Mouse (Mus musculus) heart, embryonic 16.5 days (tissue): Measurements from ENCODE around the gene Usp37. TPM values are rescaled to one million over a fixed set of nuclear protein-coding genes. Genes with fewer than 3 reads are reported as not detected.

Experiments
- ATAC-seq: fragments of 200-750 bp; cut with Nextera tagmentation; replicated peaks from 2 replicates; pipeline ENCODE4 v1.8.0; 2017; ENCODE audit warnings: moderate number of reproducible peaks; ENCODE audit not compliant: insufficient read depth, low FRiP score; ENCODE audit errors: extremely low read depth
- H3K27ac ChIP-seq: fragments of 300-500 bp; sonication (generic); 2 replicates; pipeline ENCODE4 v1.5.1; 2014; ENCODE audit warnings: mild to moderate bottlenecking, low read length, control low read depth, moderate library complexity
- H3K27me3 ChIP-seq: fragments of 300-500 bp; sonication (generic); 2 replicates; pipeline ENCODE4 v1.6.1; 2014; ENCODE audit warnings: low read length, mixed read lengths; ENCODE audit not compliant: control insufficient read depth, insufficient read depth
- H3K36me3 ChIP-seq: fragments of 300-500 bp; sonication (generic); 2 replicates; pipeline ENCODE4 v1.6.1; 2014; ENCODE audit not compliant: control insufficient read depth, insufficient read depth
- H3K4me1 ChIP-seq: fragments of 300-500 bp; sonication (generic); 2 replicates; pipeline ENCODE4 v1.6.1; 2014; ENCODE audit warnings: low read length, mixed read lengths; ENCODE audit not compliant: control insufficient read depth, insufficient read depth
- H3K4me2 ChIP-seq: fragments of 300-500 bp; sonication (generic); 2 replicates; pipeline ENCODE4 v1.6.1; 2014; ENCODE audit warnings: low read depth, mild to moderate bottlenecking, control low read depth, low read length
- H3K4me3 ChIP-seq: fragments of 300-500 bp; sonication (generic); 2 replicates; pipeline ENCODE4 v1.5.1; 2014; ENCODE audit warnings: mild to moderate bottlenecking, control low read depth, low read length
- H3K9ac ChIP-seq: fragments of 300-500 bp; sonication (generic); 2 replicates; pipeline ENCODE4 v1.6.1; 2014; ENCODE audit warnings: low read length, control low read depth
- H3K9me3 ChIP-seq: fragments of 300-500 bp; sonication (generic); replicated peaks from 2 replicates; pipeline ENCODE4 v1.6.1; 2016; ENCODE audit warnings: low read length; ENCODE audit not compliant: control insufficient read depth
- WGBS: fragments of 180-500 bp; shearing (Covaris S2); extraction: QIAGEN DNeasy Blood & Tissue Kit; methylation state at CpG from one replicate; pipeline ENCODE4 v1.1.7; 2014; 5-methylcytosine and 5-hydroxymethylcytosine counted together
- polyA plus RNA-seq: library from polyadenylated mRNA; unstranded; fragments of >200 nt; fragmentation: Nextera tagmentation; extraction: Ambion mirVana; gene quantifications from 2 replicates; pipeline ENCODE4 v1.2.1, GENCODE M21; 2015

Usp37 gene
- polyA plus RNA-seq = 19.2 and 20.3 TPM in 2 replicates

GRCm38 (mm10) chr1:74544184-74544583, at the start of gene Usp37:
Usp37 (minus strand) TSS chr1:74544284.
- Histone ChIP-seq H3K27ac (no peak within 1 kb of the TSS), H3K4me2 (no peak within 1 kb of the TSS), H3K9me3 (no peaks in the 10 kb centered on the region), H3K36me3 (no peaks in the 10 kb centered on the region), H3K4me1 (no peaks in the 10 kb centered on the region), H3K27me3 (no peaks in the 10 kb centered on the region), H3K4me3 (no peak within 1 kb of the TSS), H3K9ac (no peak within 1 kb of the TSS)
- ATAC-seq = no peak
- 80% methylated on average over 4 of the region's 4 CpGs for WGBS

- Histone ChIP-seq H3K4me2 (peak within 1 kb of the TSS; percentile 94), H3K9ac (peak within 1 kb of the TSS; percentile 92), H3K27ac (peak within 1 kb of the TSS; percentile 92), H3K36me3 (peaks cover 11% of the 10 kb centered on the region; the same call in 1 of the 2 replicates), H3K27me3 (no peaks in the 10 kb centered on the region), H3K4me3 (peak within 1 kb of the TSS; percentile 95), H3K9me3 (no peaks in the 10 kb centered on the region), H3K4me1 (peaks cover 32% of the 10 kb centered on the region)
- peak; percentile 98 for ATAC-seq
- under 1% methylated on average over 48 of the region's 48 CpGs for WGBS
Observed at GRCm38 (mm10) chr1:74587773-74588445, 43.8 kb upstream of the Usp37 start, which contains the start of the genes Zfp142 and Bcs1l. Zfp142 (minus strand) TSS chr1:74588246. Bcs1l (plus strand) TSS chr1:74588289.

- peak overlapping the region; percentile 92 for H3K27ac ChIP-seq
- peak; percentile 3 for ATAC-seq
- H3K4me2 ChIP-seq = peak overlapping the region; percentile 94
- H3K36me3 ChIP-seq = peaks cover 11% of the 10 kb centered on the region; the same call in 1 of the 2 replicates
- H3K9ac ChIP-seq = peak overlapping the region; percentile 92
- peaks cover 32% of the 10 kb centered on the region for H3K4me1 ChIP-seq
- no peaks in the 10 kb centered on the region for H3K27me3 ChIP-seq
- no peaks in the 10 kb centered on the region for H3K9me3 ChIP-seq
- under 1% methylated on average over 24 of the region's 24 CpGs for WGBS
- peak overlapping the region; percentile 95 for H3K4me3 ChIP-seq
Observed at GRCm38 (mm10) chr1:74587233-74587772, 43.2 kb upstream of the Usp37 start.

GRCm38 (mm10) chr1:74584616-74585398, 40.7 kb upstream of the Usp37 start:
- Histone ChIP-seq H3K27me3 (no peaks in the 10 kb centered on the region), H3K27ac (peak overlapping the region; percentile 76), H3K36me3 (peaks cover 6% of the 10 kb centered on the region), H3K9ac (peak overlapping the region; percentile 12), H3K9me3 (no peaks in the 10 kb centered on the region), H3K4me1 (peaks cover 32% of the 10 kb centered on the region), H3K4me2 (peak overlapping the region; percentile 26), H3K4me3 (no peak overlapping the region)
- no peak for ATAC-seq
- WGBS = 73% methylated on average over 3 of the region's 3 CpGs

GRCm38 (mm10) chr1:74582621-74583020, 38.5 kb upstream of the Usp37 start:
- Histone ChIP-seq H3K27me3 (no peaks in the 10 kb centered on the region), H3K27ac (no peak overlapping the region), H3K9me3 (no peaks in the 10 kb centered on the region), H3K9ac (no peak overlapping the region), H3K4me1 (peaks cover 27% of the 10 kb centered on the region), H3K4me2 (no peak overlapping the region), H3K36me3 (peaks cover 20% of the 10 kb centered on the region), H3K4me3 (no peak overlapping the region)
- ATAC-seq = no peak
- 88% methylated on average over 3 of the region's 3 CpGs for WGBS

- no peak overlapping the region for H3K4me2 ChIP-seq
- H3K9me3 ChIP-seq = no peaks in the 10 kb centered on the region
- no peak overlapping the region for H3K27ac ChIP-seq
- peaks cover 75% of the 10 kb centered on the region for H3K36me3 ChIP-seq
- ATAC-seq = no peak
- 83% methylated on average over 29 of the region's 29 CpGs for WGBS
- H3K9ac ChIP-seq = no peak overlapping the region
- H3K27me3 ChIP-seq = no peaks in the 10 kb centered on the region
- H3K4me1 ChIP-seq = no peaks in the 10 kb centered on the region
- H3K4me3 ChIP-seq = no peak overlapping the region
Observed at GRCm38 (mm10) chr1:74569739-74570719, 25.9 kb upstream of the Usp37 start.

- ATAC-seq = no peak
- no peak overlapping the region for H3K4me2 ChIP-seq
Observed at GRCm38 (mm10) chr1:74565834-74566233, 21.8 kb upstream of the Usp37 start.

GRCm38 (mm10) chr1:74559061-74559460, 15.0 kb upstream of the Usp37 start:
- Histone ChIP-seq H3K27ac (no peak overlapping the region), H3K4me1 (no peaks in the 10 kb centered on the region), H3K36me3 (peaks cover 2% of the 10 kb centered on the region; the same call in 1 of the 2 replicates), H3K27me3 (no peaks in the 10 kb centered on the region), H3K4me3 (no peak overlapping the region), H3K4me2 (no peak overlapping the region), H3K9ac (no peak overlapping the region), H3K9me3 (no peaks in the 10 kb centered on the region)
- no peak for ATAC-seq
- WGBS = 84% methylated on average over 5 of the region's 5 CpGs

More at GRCm38 (mm10) chr1:74565834-74566233, 21.8 kb upstream of the Usp37 start:
- Histone ChIP-seq H3K36me3 (peaks cover 59% of the 10 kb centered on the region), H3K27ac (no peak overlapping the region), H3K4me3 (no peak overlapping the region), H3K4me1 (no peaks in the 10 kb centered on the region), H3K27me3 (no peaks in the 10 kb centered on the region), H3K9ac (no peak overlapping the region), H3K9me3 (no peaks in the 10 kb centered on the region)
- 91% methylated on average over 6 of the region's 6 CpGs for WGBS
